Mouse (Mus musculus) thymus, adult 2 months (tissue): ENCODE data around the gene Adrm1. TPM values are rescaled to one million over a fixed set of nuclear protein-coding genes. Genes with fewer than 3 reads are reported as not detected.

Source experiments
- DNase-seq: peaks from one replicate; pipeline ENCODE4 v3.0.0; 2021
- H3K27ac ChIP-seq: fragments of 200-500 bp; 2 replicates; pipeline ENCODE4 v1.5.1; 2012; ENCODE audit warnings: low read length, control low read depth; ENCODE audit not compliant: control insufficient read depth, insufficient read depth
- H3K27me3 ChIP-seq: fragments of 200-500 bp; 2 replicates; pipeline ENCODE4 v1.6.1; 2012; ENCODE audit warnings: mild to moderate bottlenecking, low read length, moderate library complexity, mixed read lengths; ENCODE audit not compliant: control insufficient read depth, insufficient read depth
- H3K36me3 ChIP-seq: fragments of 200-500 bp; 2 replicates; pipeline ENCODE4 v1.6.1; 2012; ENCODE audit warnings: mild to moderate bottlenecking, low read length, moderate library complexity; ENCODE audit not compliant: control insufficient read depth, insufficient read depth
- H3K4me1 ChIP-seq: fragments of 200-500 bp; replicated peaks from 2 replicates; pipeline ENCODE4 v1.6.1; 2012; ENCODE audit warnings: low read length; ENCODE audit not compliant: control insufficient read depth, insufficient read depth
- H3K4me3 ChIP-seq: fragments of 200-500 bp; 2 replicates; pipeline ENCODE4 v1.5.1; 2012; ENCODE audit warnings: mild to moderate bottlenecking, low read length, control low read depth, moderate library complexity; ENCODE audit not compliant: control insufficient read depth, insufficient read depth
- CTCF ChIP-seq: fragments of 200-500 bp; IDR thresholded peaks from 2 replicates; pipeline ENCODE4 v1.5.1; 2012; ENCODE audit warnings: mild to moderate bottlenecking, control low read depth, low read length, moderate library complexity, borderline replicate concordance; ENCODE audit not compliant: control insufficient read depth, poor library complexity, insufficient read depth; ENCODE audit errors: extremely low read depth
- POLR2A ChIP-seq: fragments of 200-500 bp; IDR thresholded peaks from 2 replicates; pipeline ENCODE4 v1.6.1; 2012; ENCODE audit warnings: mild to moderate bottlenecking, low read length, control low read depth, moderate library complexity; ENCODE audit not compliant: control insufficient read depth, poor library complexity, insufficient read depth; ENCODE audit errors: extremely low read depth
- whole genome bisulfite sequencing: fragments of 180-500 bp; shearing (Covaris S2); methylation state at CpG from one replicate; pipeline ENCODE4 v1.1.7; 2018; 5-methylcytosine and 5-hydroxymethylcytosine counted together
- polyA plus RNA-seq: library from polyadenylated mRNA; depleted of rRNA; stranded (reverse); fragments of >200 nt; gene quantifications from 2 replicates; pipeline ENCODE4 v1.2.3, GENCODE M21; 2012

Adrm1 gene
- polyA plus RNA-seq, 1 experiment = 209 TPM

DNA sequence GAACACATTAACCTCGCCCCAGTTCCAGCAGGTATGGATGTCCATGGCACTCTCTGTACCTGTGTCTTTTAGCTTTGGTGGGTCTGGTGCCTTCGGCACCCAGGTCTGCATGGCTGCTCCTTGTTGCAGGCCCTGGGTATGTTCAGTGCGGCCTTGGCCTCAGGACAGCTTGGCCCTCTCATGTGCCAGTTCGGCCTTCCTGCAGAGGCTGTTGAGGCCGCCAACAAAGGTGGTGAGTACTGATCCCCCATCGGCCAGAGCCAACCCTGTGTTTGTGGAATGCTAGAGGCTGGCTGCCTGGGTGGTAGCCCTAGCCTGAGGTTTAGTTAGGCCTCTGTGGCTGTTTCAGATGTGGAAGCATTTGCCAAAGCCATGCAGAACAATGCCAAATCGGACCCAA is 4.4 kb downstream of the Adrm1 start:
- no peaks in the 10 kb centered on the region for H3K27me3 ChIP-seq
- TF ChIP-seq POLR2A (no peak), CTCF (no peak)
- 98% methylated on average over 7 of the region's 7 CpGs for WGBS
- no peak for DNase-seq
- H3K27ac ChIP-seq = no peak overlapping the region
- peaks cover 13% of the 10 kb centered on the region for H3K4me1 ChIP-seq
- H3K4me3 ChIP-seq = no peak overlapping the region
- H3K36me3 ChIP-seq = peaks cover 22% of the 10 kb centered on the region

DNA sequence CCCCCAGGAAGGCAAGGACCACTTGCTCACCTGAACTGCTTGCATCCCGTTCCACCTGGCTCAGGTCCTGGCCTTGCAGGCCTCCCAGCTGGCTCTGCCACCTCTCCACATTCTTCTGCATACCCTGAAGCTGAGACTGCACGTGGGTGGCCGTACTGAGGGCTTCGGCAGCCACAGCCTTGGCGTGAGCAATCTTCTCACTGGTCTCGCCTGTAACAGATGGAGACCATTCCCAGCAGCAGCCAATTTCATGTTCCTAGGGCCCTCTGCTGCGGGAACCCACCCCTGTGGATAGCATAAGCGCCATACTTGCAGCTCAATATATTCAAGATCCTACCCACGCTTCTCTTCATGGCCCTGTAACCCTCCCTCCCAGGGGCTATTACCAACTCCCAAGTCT is 10.3 kb downstream of the Adrm1 start:
- H3K4me3 ChIP-seq = no peak overlapping the region
- peaks cover 9% of the 10 kb centered on the region for H3K36me3 ChIP-seq
- no peaks in the 10 kb centered on the region for H3K27me3 ChIP-seq
- TF ChIP-seq POLR2A = no peak
- no peak for TF ChIP-seq CTCF
- H3K27ac ChIP-seq = no peak overlapping the region
- H3K4me1 ChIP-seq = no peaks in the 10 kb centered on the region
- WGBS = 91% methylated on average over 9 of the region's 9 CpGs
- no peak for DNase-seq

DNA sequence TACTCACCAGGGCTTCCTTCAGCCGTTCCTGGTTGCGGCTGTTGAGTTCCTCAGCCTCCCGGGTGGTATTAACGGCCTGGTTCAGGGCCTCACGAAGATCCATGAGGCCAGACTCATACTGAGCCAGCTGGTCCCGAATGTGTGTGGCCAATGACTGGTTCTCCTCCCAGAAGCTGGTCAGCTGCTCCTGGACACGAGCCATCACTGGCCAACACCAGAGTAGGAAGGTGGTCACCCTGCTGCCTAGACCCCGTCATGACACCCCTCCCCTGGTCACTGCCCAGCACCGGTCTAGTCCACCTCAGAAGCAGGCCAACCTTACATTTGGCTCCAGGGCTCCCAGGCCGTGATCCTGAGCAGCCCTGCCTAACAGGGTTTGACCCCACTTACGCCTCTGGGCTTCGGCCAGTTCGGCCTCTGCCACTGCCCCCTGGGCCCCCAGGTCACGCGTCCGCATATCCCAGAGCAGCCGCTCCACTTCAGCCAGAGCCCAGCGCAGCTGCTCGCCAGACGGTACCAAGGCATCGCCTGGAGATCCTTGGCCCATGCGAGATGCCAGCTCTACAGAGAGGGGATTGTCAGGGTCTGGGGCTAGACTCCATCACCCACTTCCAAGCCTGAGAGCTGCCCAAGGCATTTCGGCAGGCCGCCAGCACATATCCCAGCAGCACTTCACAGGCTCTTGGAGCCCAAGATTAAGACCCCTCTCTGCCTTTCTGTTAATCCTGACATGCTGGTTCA is 12.9 kb downstream of the Adrm1 start:
- 97% methylated on average over 24 of the region's 24 CpGs for WGBS
- Histone ChIP-seq H3K27me3 (no peaks in the 10 kb centered on the region), H3K4me1 (no peaks in the 10 kb centered on the region), H3K27ac (no peak overlapping the region), H3K4me3 (no peak overlapping the region), H3K36me3 (no peaks in the 10 kb centered on the region)
- TF ChIP-seq CTCF (no peak), POLR2A (no peak)
- DNase-seq = no peak

GRCm38 (mm10) chr2:180184752-180185109 is 13.4 kb downstream of the Adrm1 start:
- TF ChIP-seq CTCF (no peak), POLR2A (no peak)
- Histone ChIP-seq H3K27ac (no peak overlapping the region), H3K4me3 (no peak overlapping the region), H3K27me3 (no peaks in the 10 kb centered on the region), H3K4me1 (no peaks in the 10 kb centered on the region), H3K36me3 (no peaks in the 10 kb centered on the region)
- no peak for DNase-seq
- WGBS = 87% methylated on average over 6 of the region's 6 CpGs

GRCm38 (mm10) chr2:180185686-180186085 is 14.4 kb downstream of the Adrm1 start:
- no peaks in the 10 kb centered on the region for H3K36me3 ChIP-seq
- DNase-seq = no peak
- no peak overlapping the region for H3K27ac ChIP-seq
- TF ChIP-seq CTCF = no peak
- no peak for TF ChIP-seq POLR2A
- no peaks in the 10 kb centered on the region for H3K4me1 ChIP-seq
- 89% methylated on average over 14 of the region's 14 CpGs for WGBS
- no peaks in the 10 kb centered on the region for H3K27me3 ChIP-seq
- no peak overlapping the region for H3K4me3 ChIP-seq

- Histone ChIP-seq H3K36me3 (no peaks in the 10 kb centered on the region), H3K27me3 (no peaks in the 10 kb centered on the region), H3K4me3 (no peak overlapping the region), H3K27ac (no peak overlapping the region), H3K4me1 (peaks cover 4% of the 10 kb centered on the region; the same call in 1 of the 2 replicates)
- 92% methylated on average over 11 of the region's 11 CpGs for WGBS
- no peak for DNase-seq
- no peak for TF ChIP-seq CTCF
- no peak for TF ChIP-seq POLR2A
Measured at GRCm38 (mm10) chr2:180187362-180187761, 16.1 kb downstream of the Adrm1 start.
